Mouse (Mus musculus) CH12.LX (cell line): ENCODE measurements at regions not wholly inside any gene's neighbourhood (a gene's known extent, or its start where the extent isn't known, plus 50 kb on each side); places are given as distances from the start of the nearest gene placed in this dataset.

Source experiments
- DNase-seq: peaks from one replicate; pipeline ENCODE4 v3.0.0-alpha.2; 2013; ENCODE audit errors: extremely low read depth
- H3K27ac ChIP-seq: 2 replicates; pipeline ENCODE4 v1.5.1; 2012; ENCODE audit warnings: low read depth, mild to moderate bottlenecking, control low read depth, moderate library complexity; ENCODE audit not compliant: insufficient read depth
- H3K27me3 ChIP-seq: replicated peaks from 2 replicates; pipeline ENCODE3; 2012; ENCODE audit warnings: inconsistent platforms
- H3K36me3 ChIP-seq, 2 experiments: replicated peaks in 1 of 2; 2 replicates each; pipeline versions ENCODE3 to v1.6.1; 2012; ENCODE audit warnings: inconsistent platforms in 1 of 2, low read length in 1 of 2, mild to moderate bottlenecking in 1 of 2, mixed read lengths in 1 of 2, moderate library complexity in 1 of 2; ENCODE audit not compliant: control insufficient read depth in 1 of 2, insufficient read depth in 1 of 2
- H3K4me1 ChIP-seq, 2 experiments: 2 replicates each; pipeline ENCODE4 v1.6.1; 2012; ENCODE audit warnings: inconsistent platforms in 1 of 2, moderate library complexity in 1 of 2; ENCODE audit not compliant: insufficient read depth in 2 of 2, control insufficient read depth in 1 of 2
- H3K4me2 ChIP-seq: 2 replicates; pipeline ENCODE4 v1.6.1; 2012; ENCODE audit warnings: low read depth, mild to moderate bottlenecking, control low read depth; ENCODE audit not compliant: poor library complexity, insufficient read depth, severe bottlenecking
- H3K4me3 ChIP-seq, 3 experiments: fragments of 150-350 bp in 1 of 3; sonication (generic) in 1 of 3; replicated peaks in 1 of 3; 2 replicates each; pipeline versions ENCODE3 to v1.5.1; 2011 to 2012; ENCODE audit warnings: low read depth in 2 of 3, low read length in 2 of 3, mild to moderate bottlenecking in 2 of 3, moderate library complexity in 2 of 3, control low read depth in 1 of 3, improper control_type of control experiment in 1 of 3, inconsistent platforms in 1 of 3, mixed read lengths in 1 of 3; ENCODE audit not compliant: poor library complexity in 1 of 3
- H3K79me2 ChIP-seq: replicated peaks from 2 replicates; pipeline ENCODE4 v1.6.1; 2012; ENCODE audit warnings: mild to moderate bottlenecking, moderate library complexity; ENCODE audit not compliant: control insufficient read depth, poor library complexity, insufficient read depth, severe bottlenecking; ENCODE audit errors: extremely low read depth
- H3K9ac ChIP-seq: 2 replicates; pipeline ENCODE4 v1.6.1; 2012; ENCODE audit warnings: low read depth, mild to moderate bottlenecking, control low read depth, moderate library complexity; ENCODE audit not compliant: insufficient read depth
- H3K9me3 ChIP-seq: replicated peaks from 2 replicates; pipeline ENCODE3; 2012; ENCODE audit warnings: low read length, inconsistent platforms, mixed read lengths
- BHLHE40 ChIP-seq: IDR thresholded peaks from 2 replicates; pipeline ENCODE4 v1.6.1; 2011; ENCODE audit warnings: mild to moderate bottlenecking, low read depth, low read length, improper control_type of control experiment
- CHD1 ChIP-seq: IDR thresholded peaks from 2 replicates; pipeline ENCODE4 v1.6.1; 2012; ENCODE audit warnings: low read depth, low read length, improper control_type of control experiment, inconsistent platforms
- CHD2 ChIP-seq: IDR thresholded peaks from 2 replicates; pipeline ENCODE4 v1.6.1; 2011; ENCODE audit warnings: low read length, improper control_type of control experiment
- CTCF ChIP-seq, 2 experiments: IDR thresholded peaks in 1 of 2; conservative IDR thresholded peaks in 1 of 2; 2 replicates each; pipeline ENCODE4 v1.5.1; 2011 to 2012; ENCODE audit warnings: low read depth in 2 of 2, low read length in 2 of 2, improper control_type of control experiment in 1 of 2, inconsistent platforms in 1 of 2, mild to moderate bottlenecking in 1 of 2, moderate library complexity in 1 of 2
- E2F4 ChIP-seq: IDR thresholded peaks from 2 replicates; pipeline ENCODE4 v1.6.1; 2011; ENCODE audit warnings: low read depth, low read length, improper control_type of control experiment; ENCODE audit not compliant: insufficient replicate concordance
- ELF1 ChIP-seq: IDR thresholded peaks from 2 replicates; pipeline ENCODE4 v1.6.1; 2014; ENCODE audit warnings: low read depth, mild to moderate bottlenecking, inconsistent platforms, low read length, improper control_type of control experiment
- EP300 ChIP-seq: IDR thresholded peaks from 2 replicates; pipeline ENCODE4 v1.6.1; 2011; ENCODE audit warnings: low read length, improper control_type of control experiment
- ETS1 ChIP-seq: conservative IDR thresholded peaks from 2 replicates; pipeline ENCODE4 v1.6.1; 2012; ENCODE audit warnings: low read depth, mild to moderate bottlenecking, inconsistent platforms, low read length, improper control_type of control experiment, moderate library complexity
- GABPA ChIP-seq: IDR thresholded peaks from 2 replicates; pipeline ENCODE4 v1.6.1; 2012; ENCODE audit warnings: low read depth, low read length, improper control_type of control experiment, inconsistent platforms; ENCODE audit not compliant: insufficient replicate concordance
- HCFC1 ChIP-seq: IDR thresholded peaks from 2 replicates; pipeline ENCODE4 v1.6.1; 2012; ENCODE audit warnings: low read depth, mild to moderate bottlenecking, inconsistent platforms, low read length, improper control_type of control experiment
- IRF4 ChIP-seq: IDR thresholded peaks from 2 replicates; pipeline ENCODE4 v1.6.1; 2014; ENCODE audit warnings: low read depth, mild to moderate bottlenecking, inconsistent platforms, low read length, improper control_type of control experiment
- JUN ChIP-seq: IDR thresholded peaks from 2 replicates; pipeline ENCODE4 v1.6.1; 2011; ENCODE audit warnings: low read depth, mild to moderate bottlenecking, low read length, improper control_type of control experiment, moderate library complexity; ENCODE audit not compliant: insufficient read depth
- JUND ChIP-seq: conservative IDR thresholded peaks from 2 replicates; pipeline ENCODE4 v1.6.1; 2011; ENCODE audit warnings: low read depth, low read length, improper control_type of control experiment
- KAT2A ChIP-seq: IDR thresholded peaks from 2 replicates; pipeline ENCODE4 v1.6.1; 2012; ENCODE audit warnings: low read length, improper control_type of control experiment, inconsistent platforms; ENCODE audit not compliant: insufficient replicate concordance
- MAFK ChIP-seq: IDR thresholded peaks from 2 replicates; pipeline ENCODE4 v1.6.1; 2011; ENCODE audit warnings: low read length, improper control_type of control experiment; ENCODE audit not compliant: insufficient replicate concordance
- MAX ChIP-seq: IDR thresholded peaks from 2 replicates; pipeline ENCODE4 v1.6.1; 2011; ENCODE audit warnings: low read length, improper control_type of control experiment
- MAZ ChIP-seq: IDR thresholded peaks from 2 replicates; pipeline ENCODE4 v1.6.1; 2012; ENCODE audit warnings: low read depth, mild to moderate bottlenecking, inconsistent platforms, low read length, improper control_type of control experiment, moderate library complexity
- MEF2A ChIP-seq: IDR thresholded peaks from 2 replicates; pipeline ENCODE4 v1.6.1; 2014; ENCODE audit warnings: low read depth, mild to moderate bottlenecking, inconsistent platforms, low read length, improper control_type of control experiment, borderline replicate concordance
- MXI1 ChIP-seq: IDR thresholded peaks from 2 replicates; pipeline ENCODE4 v1.6.1; 2011; ENCODE audit warnings: mild to moderate bottlenecking, low read depth, low read length, improper control_type of control experiment
- MYC ChIP-seq: IDR thresholded peaks from 2 replicates; pipeline ENCODE4 v1.6.1; 2011; ENCODE audit warnings: low read depth, mild to moderate bottlenecking, improper control_type of control experiment, low read length
- NELFE ChIP-seq: IDR thresholded peaks from 2 replicates; pipeline ENCODE4 v1.6.1; 2011; ENCODE audit warnings: low read depth, low read length, improper control_type of control experiment
- NRF1 ChIP-seq: IDR thresholded peaks from 2 replicates; pipeline ENCODE4 v1.6.1; 2014; ENCODE audit warnings: low read depth, mild to moderate bottlenecking, inconsistent platforms, low read length, improper control_type of control experiment, moderate library complexity
- PAX5 ChIP-seq: IDR thresholded peaks from 2 replicates; pipeline ENCODE4 v1.6.1; 2012; ENCODE audit warnings: low read length, inconsistent platforms, mixed read lengths
- POLR2A ChIP-seq: IDR thresholded peaks from 2 replicates; pipeline ENCODE4 v1.6.1; 2011; ENCODE audit warnings: low read depth, mild to moderate bottlenecking, improper control_type of control experiment, low read length
- POLR2AphosphoS2 ChIP-seq: IDR thresholded peaks from 2 replicates; pipeline ENCODE4 v1.6.1; 2011; ENCODE audit warnings: low read depth, low read length, improper control_type of control experiment
- RAD21 ChIP-seq: IDR thresholded peaks from 2 replicates; pipeline ENCODE4 v1.6.1; 2011; ENCODE audit warnings: low read depth, mild to moderate bottlenecking, low read length, improper control_type of control experiment, moderate library complexity
- RCOR1 ChIP-seq: conservative IDR thresholded peaks from 2 replicates; pipeline ENCODE4 v1.6.1; 2012; ENCODE audit warnings: low read depth, mild to moderate bottlenecking, inconsistent platforms, low read length, improper control_type of control experiment
- SIN3A ChIP-seq: IDR thresholded peaks from 2 replicates; pipeline ENCODE4 v1.6.1; 2012; ENCODE audit warnings: low read length, improper control_type of control experiment, inconsistent platforms
- SMC3 ChIP-seq: IDR thresholded peaks from 2 replicates; pipeline ENCODE4 v1.6.1; 2011; ENCODE audit warnings: low read depth, low read length, improper control_type of control experiment
- TBP ChIP-seq: conservative IDR thresholded peaks from 2 replicates; pipeline ENCODE4 v1.6.1; 2011; ENCODE audit warnings: low read depth, low read length, improper control_type of control experiment
- TCF12 ChIP-seq: IDR thresholded peaks from 2 replicates; pipeline ENCODE4 v1.6.1; 2014; ENCODE audit warnings: low read depth, mild to moderate bottlenecking, inconsistent platforms, low read length, improper control_type of control experiment
- UBTF ChIP-seq: IDR thresholded peaks from 2 replicates; pipeline ENCODE4 v1.6.1; 2012; ENCODE audit warnings: low read depth, mild to moderate bottlenecking, inconsistent platforms, low read length, improper control_type of control experiment, moderate library complexity
- USF1 ChIP-seq: IDR thresholded peaks from 2 replicates; pipeline ENCODE4 v1.6.1; 2014; ENCODE audit warnings: low read depth, mild to moderate bottlenecking, inconsistent platforms, low read length, improper control_type of control experiment
- USF2 ChIP-seq: conservative IDR thresholded peaks from 2 replicates; pipeline ENCODE4 v1.6.1; 2011; ENCODE audit warnings: low read depth, low read length, improper control_type of control experiment
- ZC3H11A ChIP-seq: IDR thresholded peaks from 2 replicates; pipeline ENCODE4 v1.6.1; 2012; ENCODE audit warnings: low read depth, mild to moderate bottlenecking, inconsistent platforms, low read length, improper control_type of control experiment
- ZKSCAN1 ChIP-seq: IDR thresholded peaks from 2 replicates; pipeline ENCODE4 v1.6.1; 2012; ENCODE audit warnings: low read depth, inconsistent platforms, low read length, improper control_type of control experiment, borderline replicate concordance
- ZMIZ1 ChIP-seq: IDR thresholded peaks from 2 replicates; pipeline ENCODE4 v1.6.1; 2012; ENCODE audit warnings: low read depth, mild to moderate bottlenecking, inconsistent platforms, low read length, improper control_type of control experiment
- ZNF384 ChIP-seq: IDR thresholded peaks from 2 replicates; pipeline ENCODE4 v1.6.1; 2012; ENCODE audit warnings: low read depth, low read length, improper control_type of control experiment, inconsistent platforms
- dilution Hi-C: fragments of 300-500 bp; cut with MboI; formaldehyde crosslinking; loops from 2 replicates; pipeline ENCODE4 v1.14.3; 2020; ENCODE audit warnings: low sequenced_read_pairs; ENCODE audit not compliant: extremely low pct_unique_long_range_greater_than_20kb, extremely low pct_ligation_motif_present
- in situ Hi-C: fragments of 300-500 bp; cut with MboI; formaldehyde crosslinking; loops from 3 replicates; pipeline ENCODE4 v1.14.3; 2019; ENCODE audit warnings: low sequenced_read_pairs, low pct_ligation_motif_present, low pct_unique_long_range_greater_than_20kb, mixed read lengths

DNA sequence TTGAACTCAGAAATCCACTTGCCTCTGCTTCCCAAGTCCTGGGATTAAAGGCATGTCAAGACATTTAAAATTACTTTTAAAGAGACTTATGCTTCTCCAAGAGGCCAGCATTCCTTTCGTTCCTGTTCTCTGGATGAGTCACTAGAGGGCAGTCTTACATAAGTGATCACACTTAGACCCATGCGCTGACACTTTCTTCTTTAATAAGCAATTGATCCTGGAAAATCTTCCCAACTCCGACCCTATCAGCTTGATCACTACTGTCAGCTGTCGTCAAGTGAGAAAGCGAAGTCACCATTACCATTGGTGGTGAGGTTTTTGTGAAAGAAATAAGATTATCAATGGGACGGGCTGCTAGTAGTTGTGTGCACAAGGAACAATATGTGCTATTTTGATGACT lies 65.5 kb upstream of the Fam98a start:
- peaks cover 11% of the 10 kb centered on the region for H3K9me3 ChIP-seq
- TF ChIP-seq MEF2A (no peak), USF2 (no peak), BHLHE40 (no peak), KAT2A (no peak), JUN (no peak), CHD2 (no peak), EP300 (no peak), POLR2AphosphoS2 (no peak), HCFC1 (no peak), USF1 (no peak), ZKSCAN1 (no peak), CTCF (conservative IDR thresholded peaks at IDR 0.05 in 1 of 2, IDR thresholded peaks at IDR 0.05 in 1 of 2; ENCODE audit: low read depth in 2 of 2, low read length in 2 of 2) (peak; percentile 49 to 87), ELF1 (0 out of 2 replicates have a peak, but pooled peaks have one; percentile 11), MYC (peak; percentile 49; the same call in 1 of the 2 replicates), E2F4 (no peak), ZC3H11A (peak; percentile 42), CHD1 (no peak), UBTF (no peak), MAFK (0 out of 2 replicates have a peak, but pooled peaks have one; percentile 24), PAX5 (no peak), TCF12 (0 out of 2 replicates have a peak, but pooled peaks have one; percentile 22), MAZ (no peak), RCOR1 (0 out of 2 replicates have a peak, but pooled peaks have one; percentile 28), MXI1 (no peak), MAX (0 out of 2 replicates have a peak, but pooled peaks have one; percentile 16), GABPA (no peak), ZNF384 (no peak), ETS1 (no peak), JUND (peak; percentile 39; the same call in 1 of the 2 replicates), NRF1 (no peak), RAD21 (peak; percentile 95), SIN3A (0 out of 2 replicates have a peak, but pooled peaks have one; percentile 24), SMC3 (peak; percentile 78), IRF4 (peak; percentile 43; the same call in 1 of the 2 replicates), ZMIZ1 (no peak), TBP (no peak), POLR2A (no peak), NELFE (0 out of 2 replicates have a peak, but pooled peaks have one; percentile 35)
- H3K27me3 ChIP-seq = no peaks in the 10 kb centered on the region
- dilution Hi-C loops = no loop called here
- no peaks in the 10 kb centered on the region for H3K36me3 ChIP-seq
- no peak overlapping the region for H3K27ac ChIP-seq
- H3K9ac ChIP-seq = no peak overlapping the region
- peak; percentile 45 for DNase-seq
- no peaks in the 10 kb centered on the region for H3K79me2 ChIP-seq
- peak overlapping the region; percentile 19 for H3K4me2 ChIP-seq
- no peak overlapping the region for H3K4me3 ChIP-seq
- in situ Hi-C loops = loop anchor here (25.0 kb wide), 1 partner anchor 170 kb away; no protein-coding TSS in a partner anchor
- peaks cover 0 to 13% of the 10 kb centered on the region in 2 experiments; a peak in 1 of 4 replicates for H3K4me1 ChIP-seq
